Mouse (Mus musculus) stomach, postnatal 0 days (tissue): ENCODE measurements around the gene Meis1.

ENCODE experiments used
- CTCF ChIP-seq: IDR thresholded peaks from 2 replicates; pipeline ENCODE4 v1.5.1; 2016; ENCODE audit warnings: antibody characterized with exemption, low read depth, mild to moderate bottlenecking, moderate library complexity
- EP300 ChIP-seq: optimal IDR thresholded peaks from 2 replicates; pipeline ENCODE3; 2016; ENCODE audit warnings: antibody characterized with exemption

GRCm38 (mm10) chr11:18905431-18905830, 113.4 kb downstream of the Meis1 start:
- TF ChIP-seq EP300 (no peak), CTCF (no peak)
